Comparison of ENCODE assay signal across 12 mouse cellular contexts in the genomic region with DNA sequence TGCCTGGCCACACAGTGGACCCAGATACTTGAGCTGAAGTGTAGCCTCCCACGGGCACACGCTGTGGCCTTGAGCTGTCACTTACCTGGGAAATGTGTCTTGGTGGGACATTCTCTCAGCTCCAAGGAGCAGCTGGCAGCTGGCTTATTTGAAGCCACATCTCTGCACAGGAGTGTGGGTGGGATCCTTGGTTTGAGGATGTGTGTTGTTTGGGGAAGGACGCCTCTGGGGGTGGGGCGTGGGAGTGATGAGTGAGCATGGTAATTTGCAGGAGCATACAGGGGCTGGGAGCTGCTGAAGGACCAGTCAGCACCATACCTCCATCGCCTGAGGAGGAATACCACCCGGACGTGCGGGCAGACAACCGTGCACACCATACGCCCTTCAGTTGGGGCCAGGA. TPM values are rescaled to one million over a fixed set of nuclear protein-coding genes. Genes with fewer than 3 reads are reported as not detected.
A peak's percentile ranks its signal among the peaks of the same experiment; 100 is the strongest.
DNase-seq lines count a peak whose midpoint lies in the region; ATAC-seq and TF ChIP-seq lines count a peak whose summit lies in the region.
"Had no signal": no experiment of that assay in that cellular context is flagged by ENCODE, and none has a peak within 500 bp of the region (broad histone marks: within the 10 kb centered on the region; RNA-seq: fewer than 3 reads in every experiment).

No protein-coding gene starts in this region.

- H3K9ac ChIP-seq in forebrain, embryonic 12.5 days = peak overlapping the region; percentile 33
- H3K9ac ChIP-seq in neural tube, embryonic 12.5 days = no peak overlapping the region; the same call in 1 of the 2 replicates

- peak; percentile 50 for ATAC-seq in frontal cortex, adult (ENCODE audit: low TSS enrichment)
- no peak; the same call in 1 of the 2 replicates for ATAC-seq in forebrain, embryonic 12.5 days (ENCODE audit: low FRiP score)
- peak; percentile 14 for ATAC-seq in neural tube, embryonic 12.5 days (ENCODE audit: low FRiP score, low read depth)

- peak overlapping the region; percentile 89 for H3K27ac ChIP-seq in forebrain, embryonic 12.5 days
- H3K27ac ChIP-seq in left cerebral cortex, adult 2 months = peak overlapping the region; percentile 28
- peak overlapping the region; percentile 82 for H3K27ac ChIP-seq in neural tube, embryonic 12.5 days

- peak overlapping the region; percentile 4; the same call in 1 of the 2 replicates for H3K4me2 ChIP-seq in forebrain, embryonic 12.5 days
- H3K4me2 ChIP-seq in neural tube, embryonic 12.5 days (replicated peaks) = peak overlapping the region; percentile 44

- no peaks in the 10 kb centered on the region for H3K27me3 ChIP-seq in forebrain, embryonic 12.5 days
- no peaks in the 10 kb centered on the region for H3K27me3 ChIP-seq in neural tube, embryonic 12.5 days (replicated peaks)

- no peak overlapping the region for H3K4me3 ChIP-seq in forebrain, embryonic 12.5 days (replicated peaks)
- H3K4me3 ChIP-seq in left cerebral cortex, adult 2 months = no peak overlapping the region
- H3K4me3 ChIP-seq in neural tube, embryonic 12.5 days = no peak overlapping the region

- H3K4me1 ChIP-seq in forebrain, embryonic 12.5 days = peaks cover 100% of the 10 kb centered on the region
- peaks cover 100% of the 10 kb centered on the region for H3K4me1 ChIP-seq in neural tube, embryonic 12.5 days

- H3K36me3 ChIP-seq in forebrain, embryonic 12.5 days (replicated peaks) = peaks cover 2% of the 10 kb centered on the region; the same call in 1 of the 2 replicates
- H3K36me3 ChIP-seq in neural tube, embryonic 12.5 days = no peaks in the 10 kb centered on the region

- intact Hi-C loops in left cerebral cortex, adult 2 months (cut with DNase I) = no loop called here

- no peak for DNase-seq in frontal cortex, postnatal 10 days (ENCODE audit: low spot score in 2 of 2)
- peak; percentile 62 to 72 for DNase-seq in left cerebral cortex, adult 2 months (ENCODE audit: extremely low spot score in 1 of 2, low spot score in 2 of 2)
- DNase-seq in embryo, embryonic 9.5 days (ENCODE audit: extremely low spot score) = no peak
- no peak for DNase-seq in adrenal gland, adult 18-20 months (ENCODE audit: low spot score in 2 of 2)
- DNase-seq in layer of hippocampus, postnatal 25 days (ENCODE audit: extremely low spot score in 1 of 2, low spot score in 1 of 2) = no peak
- DNase-seq: gastrocnemius, postnatal 14 days; lung, postnatal 14 days; thymus, postnatal 14 days had no signal

- WGBS in forebrain, embryonic 12.5 days = 68% methylated on average over 10 of the region's 10 CpGs
- 20% methylated on average over 10 of the region's 10 CpGs for WGBS in neural tube, embryonic 12.5 days

- H3K9me3 ChIP-seq in forebrain, embryonic 12.5 days = no peaks in the 10 kb centered on the region
- H3K9me3 ChIP-seq in neural tube, embryonic 12.5 days = no peaks in the 10 kb centered on the region
- H3K9me3 ChIP-seq: G1E had no signal

- no peak for TF ChIP-seq CTCF in left cerebral cortex, adult 2 months (IDR thresholded peaks at IDR 0.05)

RNA-seq across cellular contexts. Expression of gene Lrp8, which starts 28.1 kb away (rescaled TPM):
- 43.3 and 48.3 TPM in 2 replicates for polyA plus RNA-seq in forebrain, embryonic 12.5 days (2016; fragmentation: Nextera tagmentation; extraction: Ambion mirVana)
- total RNA-seq in left cerebral cortex, adult 2 months (2021) = 100 to 1,000 TPM in 1 of 2 experiments, 10 to 100 TPM in 1; 93.2 to 123 TPM
- 47.6 and 53.9 TPM in 2 replicates for polyA plus RNA-seq in neural tube, embryonic 12.5 days (2016; fragmentation: Nextera tagmentation; extraction: Ambion mirVana)
- 10 to 100 TPM in 1 of 2 experiments, 1 to 10 TPM in 1; 6.9 to 13.1 TPM for total RNA-seq in adrenal gland, adult 18-20 months (2021)
- total RNA-seq in layer of hippocampus, postnatal 25 days (2021) = 100 to 1,000 TPM in 1 of 2 experiments, 10 to 100 TPM in 1; 82.9 to 110 TPM

RNA-seq across cellular contexts. Expression of gene Magoh, which starts 49.4 kb away (rescaled TPM):
- polyA plus RNA-seq in forebrain, embryonic 12.5 days (2016; fragmentation: Nextera tagmentation; extraction: Ambion mirVana) = 232 and 233 TPM in 2 replicates
- 10 to 100 TPM; 33.9 to 41.7 TPM for total RNA-seq in left cerebral cortex, adult 2 months (2021)
- 169 and 182 TPM in 2 replicates for polyA plus RNA-seq in neural tube, embryonic 12.5 days (2016; fragmentation: Nextera tagmentation; extraction: Ambion mirVana)
- 10 to 100 TPM; 75.1 to 82.3 TPM for total RNA-seq in adrenal gland, adult 18-20 months (2021)
- total RNA-seq in layer of hippocampus, postnatal 25 days (2021) = 10 to 100 TPM; 37.6 to 41.9 TPM

RNA-seq across cellular contexts. Expression of gene 0610037L13Rik, which starts 59.4 kb away (rescaled TPM):
- polyA plus RNA-seq in forebrain, embryonic 12.5 days (2016; fragmentation: Nextera tagmentation; extraction: Ambion mirVana) = 110 and 115 TPM in 2 replicates
- 10 to 100 TPM; 56.6 to 62.9 TPM for total RNA-seq in left cerebral cortex, adult 2 months (2021)
- polyA plus RNA-seq in neural tube, embryonic 12.5 days (2016; fragmentation: Nextera tagmentation; extraction: Ambion mirVana) = 105 and 117 TPM in 2 replicates
- total RNA-seq in adrenal gland, adult 18-20 months (2021) = 10 to 100 TPM; 77.6 to 81.6 TPM
- 10 to 100 TPM; 64.8 to 71.3 TPM for total RNA-seq in layer of hippocampus, postnatal 25 days (2021)

Comparison
In these comparisons a context has a peak if more than half of its experiments do, and no peak if none do; other contexts are left out.
1. DNase-seq: peak in left cerebral cortex, adult 2 months (2 of 2); none in frontal cortex, postnatal 10 days (0 of 2), embryo, embryonic 9.5 days (single experiment), adrenal gland, adult 18-20 months (0 of 2) and layer of hippocampus, postnatal 25 days (0 of 2).
2. H3K27ac ChIP-seq: peak in every context shown above with its lines; median percentile 89 in forebrain, embryonic 12.5 days; 82 in neural tube, embryonic 12.5 days; 28 in left cerebral cortex, adult 2 months.
3. RNA of gene Lrp8, which starts 28.1 kb away (total RNA-seq): 93.2 to 123 TPM in left cerebral cortex, adult 2 months and 82.9 to 110 TPM in layer of hippocampus, postnatal 25 days; 6.9 to 13.1 TPM in adrenal gland, adult 18-20 months; every median in the first group is over 4 times any median in the second.